Mouse (Mus musculus) layer of hippocampus, adult 2 months (tissue): ENCODE measurements at regions not wholly inside any gene's neighbourhood (a gene's known extent, or its start where the extent isn't known, plus 50 kb on each side); places are given as distances from the start of the nearest gene placed in this dataset.
A peak's percentile ranks its signal among the peaks of the same experiment; 100 is the strongest.

Source experiments
- DNase-seq, 2 experiments: peaks; one replicate each; pipeline ENCODE4 v3.0.0; 2022; ENCODE audit warnings: low spot score in 2 of 2
- H3K27ac ChIP-seq: fragments of 200-600 bp; 2 replicates; pipeline ENCODE4 v1.8.1; 2022
- H3K4me3 ChIP-seq: fragments of 200-600 bp; 2 replicates; pipeline ENCODE4 v1.8.1; 2022; ENCODE audit warnings: mild to moderate bottlenecking
- CTCF ChIP-seq: fragments of 200-600 bp; conservative IDR thresholded peaks from 2 replicates; pipeline ENCODE4 v1.8.1; 2022; ENCODE audit warnings: antibody characterized with exemption, mild to moderate bottlenecking, moderate library complexity

DNA sequence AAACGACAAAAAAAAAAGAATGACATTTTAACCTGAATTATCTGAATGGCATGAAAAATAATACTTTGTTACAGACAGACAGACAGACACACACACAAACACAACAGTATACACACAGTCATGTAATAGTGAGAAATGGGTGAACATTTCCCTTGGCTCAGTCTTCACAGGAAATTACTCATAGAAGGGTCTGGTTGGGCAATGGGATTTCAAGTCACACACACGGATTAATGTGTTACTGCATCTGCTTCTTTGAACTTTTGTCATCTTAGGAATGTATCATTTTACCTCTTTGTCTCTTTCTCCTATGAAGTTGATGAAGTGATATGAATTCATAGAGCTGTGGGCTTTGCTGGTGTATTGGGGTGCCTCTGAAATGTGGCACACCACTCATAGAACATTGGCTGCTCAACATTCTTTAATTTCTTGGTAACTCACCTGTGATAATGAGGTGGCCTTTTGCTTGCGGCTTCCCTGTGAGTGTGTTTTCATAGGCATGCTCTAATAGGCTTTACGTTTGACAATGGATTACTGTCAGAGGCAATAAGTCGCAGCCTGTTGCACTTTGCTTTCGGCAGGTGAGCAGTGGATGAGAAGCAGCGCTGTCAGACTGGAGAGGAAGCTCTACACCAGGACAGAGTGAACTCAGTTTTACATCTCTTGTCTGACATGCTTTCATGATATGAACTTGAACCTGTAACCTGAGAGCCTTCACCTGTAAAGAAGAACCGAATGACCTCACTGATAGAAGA lies 158.0 kb upstream of the Flrt2 start:
- H3K27ac ChIP-seq, result no peak overlapping the region
- H3K4me3 ChIP-seq, result no peak overlapping the region
- DNase-seq, result no peak
- no peak for TF ChIP-seq CTCF

DNA sequence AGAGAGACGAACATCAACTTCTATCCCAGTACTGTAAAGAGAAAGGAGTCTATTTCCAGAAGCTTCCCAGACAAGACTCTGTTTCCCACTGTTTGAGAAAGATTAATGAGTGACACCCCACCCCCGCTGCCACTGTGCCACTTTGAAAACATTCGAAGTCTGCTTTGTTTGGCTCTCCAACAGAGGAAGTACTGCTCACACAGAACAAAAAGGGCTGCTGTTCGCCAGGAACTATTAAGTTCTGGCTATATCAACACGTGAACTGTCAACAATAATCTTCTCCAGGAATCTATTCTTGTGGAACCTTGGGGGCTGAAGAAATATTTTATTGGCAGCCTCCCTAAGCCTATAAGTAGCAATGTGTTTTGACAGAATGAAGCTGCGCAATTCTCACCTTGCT lies 144.7 kb upstream of the Flrt2 start:
- Histone ChIP-seq H3K4me3 (no peak overlapping the region), H3K27ac (no peak overlapping the region)
- no peak for DNase-seq
- TF ChIP-seq CTCF, result no peak

DNA sequence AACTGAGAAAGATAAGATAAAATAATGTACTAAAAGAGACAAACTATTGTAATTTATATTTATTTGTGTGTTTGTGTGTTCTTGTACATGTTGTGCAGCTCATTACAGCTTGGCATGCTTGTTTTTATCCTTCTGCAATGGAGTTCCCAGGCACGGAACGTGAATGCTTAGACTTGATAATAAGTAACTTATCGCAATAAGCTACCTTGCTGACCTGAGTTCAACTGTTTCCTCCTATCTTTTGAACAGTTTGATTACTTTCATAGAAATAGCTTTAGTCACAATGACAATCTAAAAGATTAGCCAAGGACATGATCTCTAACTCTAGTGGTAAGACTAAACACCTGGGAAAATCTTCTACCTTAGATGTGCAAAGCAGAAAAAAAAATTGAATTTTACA lies 138.9 kb upstream of the Flrt2 start:
- no peak overlapping the region for H3K27ac ChIP-seq
- DNase-seq, result no peak
- TF ChIP-seq CTCF, result no peak
- no peak overlapping the region for H3K4me3 ChIP-seq

DNA sequence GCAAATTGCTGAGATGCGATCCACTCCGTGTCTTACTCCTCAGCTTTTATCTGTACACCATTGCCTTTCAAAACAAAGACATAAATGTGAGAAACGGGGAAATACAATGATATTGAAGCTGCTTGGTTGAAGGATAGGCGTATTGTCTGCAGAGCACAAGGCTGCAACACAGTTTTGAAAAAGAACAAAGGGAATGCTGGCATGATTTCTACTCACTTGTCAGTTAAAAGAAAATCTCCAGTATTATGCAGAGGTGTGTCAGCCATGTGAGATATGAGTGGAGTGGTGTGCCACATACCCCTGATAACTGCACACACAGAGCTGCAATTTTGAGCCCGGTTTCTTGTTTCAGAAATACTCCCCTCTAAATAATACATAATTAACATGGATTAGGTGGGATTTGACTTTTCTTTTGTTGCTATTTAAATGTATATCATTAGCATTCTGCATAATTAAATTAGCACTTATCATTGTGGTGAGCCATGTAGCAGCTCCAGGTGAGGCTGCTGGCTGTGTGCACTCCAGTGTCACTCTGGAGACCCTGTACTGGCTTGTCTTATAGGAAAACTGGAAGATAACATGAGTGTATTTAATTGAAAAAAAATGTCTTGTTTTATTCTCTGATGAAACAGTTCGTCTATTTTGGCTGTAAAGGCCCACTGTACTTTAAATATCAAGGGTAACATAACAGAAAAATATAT lies 133.2 kb upstream of the Flrt2 start:
- no peak for TF ChIP-seq CTCF
- Histone ChIP-seq H3K27ac (no peak overlapping the region), H3K4me3 (no peak overlapping the region)
- DNase-seq, result no peak

DNA sequence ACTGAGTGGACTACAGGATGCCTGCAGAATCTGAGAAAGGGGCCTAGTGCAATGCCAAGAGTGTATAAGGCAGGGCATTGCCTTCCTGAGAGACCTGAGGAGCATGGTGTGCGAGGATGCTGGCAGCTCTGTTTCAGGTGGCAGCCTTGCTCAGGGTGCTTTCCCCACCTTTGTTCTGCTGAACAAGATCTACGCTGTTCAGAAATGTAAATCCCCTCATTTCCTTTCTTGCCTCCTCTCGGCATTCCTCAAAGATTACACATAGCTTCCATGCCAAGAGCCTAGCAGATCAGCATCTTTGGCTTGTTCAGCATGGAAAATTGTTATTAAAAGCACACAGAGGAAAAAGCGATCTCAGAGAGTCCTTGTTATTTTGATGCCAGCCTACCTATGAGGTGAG lies 128.6 kb upstream of the Flrt2 start:
- no peak for DNase-seq
- no peak overlapping the region for H3K27ac ChIP-seq
- H3K4me3 ChIP-seq, result no peak overlapping the region
- no peak for TF ChIP-seq CTCF

DNA sequence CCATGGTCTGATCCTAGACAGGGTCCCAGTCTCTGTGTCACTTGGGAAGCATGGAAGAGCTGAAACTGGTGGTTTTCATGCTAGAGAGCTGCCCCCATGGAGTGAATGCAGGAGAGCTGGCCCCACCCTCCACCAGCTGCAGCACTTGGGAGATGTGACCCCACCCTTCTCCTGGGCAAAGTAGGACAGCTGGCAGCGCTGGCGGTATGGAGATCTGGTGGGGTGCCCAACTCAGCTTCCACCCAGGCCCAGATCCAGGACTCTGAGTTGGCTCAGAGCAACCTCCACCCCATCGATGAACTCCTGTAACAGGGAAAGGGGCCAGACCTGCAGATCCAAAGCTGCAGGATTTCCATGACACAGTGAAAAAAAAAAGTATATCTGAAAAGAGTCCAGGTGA lies 115.3 kb upstream of the Flrt2 start:
- Histone ChIP-seq H3K4me3 (no peak overlapping the region), H3K27ac (no peak overlapping the region)
- no peak for TF ChIP-seq CTCF
- DNase-seq, result no peak

DNA sequence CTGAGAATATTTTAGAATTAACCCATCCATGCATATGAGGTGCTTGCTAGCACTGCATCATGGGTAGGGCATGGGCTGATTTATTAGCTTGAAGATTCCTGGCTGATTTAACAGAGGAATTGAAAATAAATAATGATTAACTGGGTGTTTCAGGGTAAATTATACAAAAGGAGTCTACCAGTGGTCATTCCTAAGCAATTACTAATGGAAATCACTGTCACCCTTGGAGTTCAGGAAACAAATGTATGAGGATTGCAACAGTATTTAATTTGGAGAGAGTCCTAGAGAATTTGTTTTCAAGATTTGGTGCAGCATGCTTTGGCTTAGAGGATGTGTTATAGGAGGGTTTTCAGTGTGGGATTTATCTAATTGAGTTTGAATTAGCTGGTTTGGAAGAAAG lies 103.0 kb upstream of the Flrt2 start:
- no peak for TF ChIP-seq CTCF
- no peak for DNase-seq
- no peak overlapping the region for H3K27ac ChIP-seq
- no peak overlapping the region for H3K4me3 ChIP-seq

DNA sequence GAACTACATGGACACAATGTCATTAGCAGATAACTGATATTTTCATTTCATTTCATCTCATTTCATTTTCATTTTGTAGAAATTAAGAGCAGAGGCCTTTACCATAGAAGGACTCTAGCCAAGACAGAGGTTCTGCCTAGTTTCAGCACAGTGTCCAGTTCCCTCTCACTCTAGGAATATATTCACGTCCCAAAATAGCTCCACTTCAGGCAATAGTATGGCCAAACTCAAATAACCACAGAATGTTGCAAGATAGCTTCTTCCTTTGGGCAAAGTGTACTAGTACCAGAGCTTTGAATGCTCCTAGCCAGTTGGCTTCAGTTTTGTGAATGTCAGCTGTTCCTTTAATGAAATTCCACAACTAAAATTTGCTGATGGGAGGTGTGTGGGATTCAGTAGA lies 72.7 kb upstream of the Flrt2 start:
- H3K4me3 ChIP-seq, result no peak overlapping the region
- no peak overlapping the region for H3K27ac ChIP-seq
- no peak for DNase-seq
- TF ChIP-seq CTCF, result no peak

DNA sequence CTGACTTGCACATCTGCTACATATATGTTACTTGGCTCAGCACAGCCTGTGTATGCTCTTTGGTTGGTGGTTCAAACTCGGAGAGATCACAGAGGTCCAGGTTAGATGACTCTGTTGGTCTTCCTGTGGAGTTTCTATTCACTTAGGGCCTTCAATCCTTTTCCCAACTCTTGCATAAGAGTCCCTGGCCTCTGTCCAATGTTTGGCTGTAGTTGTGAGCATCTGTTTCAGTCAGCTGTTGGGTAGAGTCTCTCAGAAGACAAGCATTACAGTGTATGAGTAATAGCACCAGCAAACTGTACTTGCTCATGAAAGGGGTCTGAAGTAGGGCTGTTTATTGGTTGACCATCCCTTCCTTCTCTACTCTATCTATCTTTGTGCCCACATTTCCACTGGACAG lies 61.0 kb upstream of the Flrt2 start:
- peak; percentile 27 to 35 for DNase-seq
- H3K4me3 ChIP-seq, result no peak overlapping the region
- no peak overlapping the region for H3K27ac ChIP-seq
- TF ChIP-seq CTCF, result no peak

DNA sequence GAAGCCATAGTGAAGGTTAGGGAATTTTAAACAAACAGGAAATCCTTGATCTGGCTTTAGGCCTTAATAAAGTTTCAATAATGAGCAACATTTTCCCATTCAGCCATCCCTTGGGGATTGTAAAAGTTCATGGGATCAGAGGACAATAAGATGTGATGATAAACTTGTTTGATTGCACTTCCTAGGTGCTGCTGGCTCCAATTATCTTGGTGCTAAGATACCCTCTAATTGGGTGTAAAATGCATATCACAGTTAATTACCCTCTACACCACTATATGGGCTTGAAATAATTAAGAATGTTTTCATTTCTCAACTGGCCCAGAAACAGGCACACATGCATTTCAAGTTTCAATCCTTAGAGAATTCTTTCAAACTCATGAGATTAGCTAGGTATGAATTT lies 55.4 kb upstream of the Flrt2 start:
- H3K4me3 ChIP-seq, result no peak overlapping the region
- no peak for DNase-seq
- H3K27ac ChIP-seq, result no peak overlapping the region
- TF ChIP-seq CTCF, result no peak

DNA sequence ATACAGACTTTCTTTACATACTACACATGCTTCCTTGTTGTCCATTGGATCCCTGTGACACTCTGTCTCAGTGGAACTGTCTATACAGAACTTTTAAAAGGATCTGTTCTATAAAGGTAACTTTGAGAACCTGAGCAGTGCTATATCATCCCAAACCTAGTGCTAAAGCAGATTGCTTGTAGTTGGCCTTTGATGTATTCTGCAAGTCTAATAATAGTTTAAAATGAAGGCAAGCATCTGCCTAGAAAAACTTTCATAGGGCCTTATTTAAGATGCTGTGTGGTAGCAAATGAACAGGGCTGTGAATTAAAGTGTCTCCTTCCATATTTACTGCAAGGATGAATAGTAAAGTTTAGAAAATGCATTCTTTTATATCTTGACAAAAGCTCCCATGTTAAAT lies 52.1 kb upstream of the Flrt2 start:
- Histone ChIP-seq H3K4me3 (no peak overlapping the region), H3K27ac (no peak overlapping the region)
- DNase-seq, result no peak
- TF ChIP-seq CTCF, result no peak

DNA sequence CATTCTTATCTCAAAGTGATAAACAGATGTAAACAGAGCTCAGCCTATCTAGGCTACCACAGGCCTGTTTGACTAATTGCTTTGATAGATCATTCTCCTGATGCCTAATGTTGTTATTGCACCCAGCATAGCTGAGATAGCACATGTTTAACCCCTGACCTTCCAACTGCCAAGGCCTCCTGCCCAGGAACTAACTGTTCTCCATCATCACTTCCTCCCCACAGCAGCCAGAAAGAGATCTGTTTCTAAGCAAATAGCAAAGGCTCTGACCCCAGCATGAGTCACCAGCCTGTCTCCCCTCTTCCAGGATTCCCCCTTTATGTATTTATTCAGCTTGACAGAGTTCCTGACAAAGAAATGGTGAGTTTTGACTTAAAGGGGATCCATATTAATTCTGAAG lies 50.4 kb upstream of the Flrt2 start:
- no peak for DNase-seq
- Histone ChIP-seq H3K27ac (no peak overlapping the region), H3K4me3 (no peak overlapping the region)
- no peak for TF ChIP-seq CTCF
